Mouse (Mus musculus): Measurements from ENCODE around the gene Med16. TPM values are rescaled to one million over a fixed set of nuclear protein-coding genes. Genes with fewer than 3 reads are reported as not detected.

Med16 gene
- polyA plus RNA-seq, 1 experiment: 15.2 TPM

DNA sequence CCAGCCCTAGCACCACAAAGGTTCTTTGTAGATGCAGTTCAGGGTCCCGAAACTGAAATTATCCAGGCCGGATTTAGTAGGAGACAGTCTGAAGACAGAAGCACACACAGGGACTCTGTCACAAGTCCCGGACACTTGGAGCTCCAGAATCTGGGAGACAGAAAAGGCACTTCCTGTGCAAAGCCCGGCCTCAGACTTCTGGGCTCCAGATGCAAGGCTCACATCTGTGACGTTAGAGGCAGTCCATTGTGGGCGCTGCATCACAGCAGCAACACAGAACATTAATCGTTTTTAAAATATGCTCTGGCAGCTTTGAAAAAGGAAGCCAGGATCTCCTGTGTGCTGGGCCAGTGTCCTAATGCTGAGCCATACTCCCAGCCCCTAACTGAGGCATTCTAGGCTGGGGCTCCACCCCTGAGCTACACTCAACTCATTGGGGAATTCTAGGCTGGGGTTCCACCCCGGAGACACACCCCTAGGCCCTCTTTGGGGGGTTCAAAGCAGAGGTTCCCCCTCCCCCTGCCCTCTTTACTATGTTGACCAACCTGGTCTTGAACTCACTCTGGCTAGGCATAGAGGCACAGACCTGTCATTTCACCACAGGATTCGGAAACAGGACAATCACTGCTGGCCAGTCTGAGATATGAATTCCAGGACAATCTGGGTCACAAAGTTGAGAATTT, 56.5 kb downstream of the Med16 start:
- Histone ChIP-seq H3K27ac (ENCODE audit: insufficient read depth, low read length) (peak overlapping the region; percentile 96), H3K4me3 (ENCODE audit: insufficient read depth, low read length) (no peak overlapping the region), H3K4me1 (ENCODE audit: control insufficient read depth, insufficient read depth, low read length) (peaks cover 13% of the 10 kb centered on the region; the same call in 1 of the 2 replicates)
- peak; percentile 51 for TF ChIP-seq POLR2A (IDR thresholded peaks at IDR 0.05; ENCODE audit: low read depth, low read length)
- no peak for TF ChIP-seq CTCF (IDR thresholded peaks at IDR 0.05; ENCODE audit: borderline replicate concordance, insufficient read depth, low read length)

DNA sequence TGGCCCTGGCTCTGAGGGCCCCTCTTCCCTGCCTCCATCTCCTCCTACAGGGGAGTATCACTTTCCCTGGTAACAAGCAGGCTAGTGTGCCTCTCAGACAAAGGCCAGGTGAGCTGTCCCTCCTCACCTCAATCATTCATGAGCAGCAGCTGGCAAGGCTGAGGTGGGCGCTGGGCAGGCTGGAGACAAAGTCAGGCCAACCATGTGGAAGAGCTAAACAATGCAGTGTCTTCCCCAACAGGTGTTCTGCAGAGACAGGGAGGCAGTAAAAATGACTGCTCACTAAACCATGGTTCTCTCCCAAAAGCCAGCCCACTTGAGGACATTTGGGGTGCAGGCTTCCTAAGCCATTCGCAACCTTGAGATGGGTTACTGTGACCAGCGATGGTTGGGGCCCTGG, 57.1 kb downstream of the Med16 start:
- H3K4me1 ChIP-seq (ENCODE audit: control insufficient read depth, insufficient read depth, low read length): peaks cover 13% of the 10 kb centered on the region; the same call in 1 of the 2 replicates
- H3K4me3 ChIP-seq (ENCODE audit: insufficient read depth, low read length): no peak overlapping the region
- TF ChIP-seq POLR2A (IDR thresholded peaks at IDR 0.05; ENCODE audit: low read depth, low read length): no peak
- TF ChIP-seq CTCF (IDR thresholded peaks at IDR 0.05; ENCODE audit: borderline replicate concordance, insufficient read depth, low read length): no peak
- H3K27ac ChIP-seq (ENCODE audit: insufficient read depth, low read length): peak overlapping the region; percentile 96

DNA sequence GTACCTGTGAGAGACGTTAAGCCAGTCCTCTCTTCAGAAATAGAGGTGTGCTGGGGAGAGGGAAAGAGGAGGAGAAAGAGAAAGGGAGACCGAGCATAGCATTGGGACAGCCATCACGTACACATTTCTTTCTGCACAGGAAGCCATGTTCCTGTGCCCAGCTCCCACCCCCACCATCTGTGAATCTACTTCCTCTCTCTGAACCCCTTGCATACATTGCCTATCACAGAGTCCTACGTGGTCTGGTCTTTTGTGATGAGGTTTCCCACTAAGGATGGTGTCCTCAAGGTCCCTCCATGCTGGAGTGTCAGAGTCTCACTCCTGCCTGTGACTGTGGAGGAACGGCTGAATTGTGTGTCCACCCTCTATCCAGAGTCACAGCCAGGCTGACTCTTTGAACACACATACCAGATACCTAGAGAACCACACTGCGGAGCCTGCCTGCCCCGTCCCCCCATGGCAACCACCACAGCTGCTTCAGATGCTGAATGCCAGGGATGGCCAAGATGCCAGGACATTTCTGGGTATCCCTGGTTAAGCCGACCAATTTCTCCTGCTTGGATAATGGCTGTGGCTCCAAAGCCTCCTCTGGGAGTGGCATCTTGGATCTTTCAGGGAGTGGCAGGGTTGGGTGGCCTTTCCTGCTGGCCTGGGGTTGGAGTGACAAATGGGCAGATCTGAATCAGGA, 58.6 kb downstream of the Med16 start:
- Histone ChIP-seq H3K4me1 (ENCODE audit: control insufficient read depth, insufficient read depth, low read length) (peaks cover 13% of the 10 kb centered on the region; the same call in 1 of the 2 replicates), H3K4me3 (ENCODE audit: insufficient read depth, low read length) (no peak overlapping the region), H3K27ac (ENCODE audit: insufficient read depth, low read length) (no peak overlapping the region)
- TF ChIP-seq POLR2A (IDR thresholded peaks at IDR 0.05; ENCODE audit: low read depth, low read length) (no peak), CTCF (IDR thresholded peaks at IDR 0.05; ENCODE audit: borderline replicate concordance, insufficient read depth, low read length) (no peak)

DNA sequence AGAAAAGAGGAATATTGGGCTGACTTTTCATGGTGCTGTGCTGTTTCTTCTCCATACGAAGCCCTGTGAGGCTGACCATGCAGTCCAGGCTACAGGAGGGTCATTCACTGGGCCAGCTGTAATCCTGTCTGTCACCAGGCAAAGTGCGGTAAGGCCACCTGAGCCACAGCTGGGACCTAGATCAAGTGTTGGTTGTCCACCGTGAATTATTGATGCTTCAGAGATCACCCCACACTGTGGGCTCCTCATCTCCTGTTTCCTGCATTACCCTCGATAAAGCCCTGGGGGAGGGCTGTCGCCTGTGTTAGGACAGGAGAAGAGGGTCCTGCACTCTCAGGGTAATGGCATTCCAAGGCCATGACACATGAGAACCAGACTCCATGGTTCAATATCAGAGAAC, 62.2 kb downstream of the Med16 start:
- Histone ChIP-seq H3K4me3 (ENCODE audit: insufficient read depth, low read length) (no peak overlapping the region), H3K4me1 (ENCODE audit: control insufficient read depth, insufficient read depth, low read length) (peaks cover under 1% of the 10 kb centered on the region; the same call in 1 of the 2 replicates), H3K27ac (ENCODE audit: insufficient read depth, low read length) (no peak overlapping the region)
- no peak for TF ChIP-seq POLR2A (IDR thresholded peaks at IDR 0.05; ENCODE audit: low read depth, low read length)
- TF ChIP-seq CTCF (IDR thresholded peaks at IDR 0.05; ENCODE audit: borderline replicate concordance, insufficient read depth, low read length): no peak

Other genes starting within 250 kb of the Med16 start
- not detected in 2 replicates for gene Madcam1, start 244.4 kb downstream of the Med16 start, polyA plus RNA-seq (2011; ENCODE audit: insufficient read length, low read depth, missing spikeins)
- 15.5 and 16.0 TPM in 2 replicates for gene Tpgs1, start 239.6 kb downstream of the Med16 start, polyA plus RNA-seq (2011; ENCODE audit: insufficient read length, low read depth, missing spikeins)
- 117 and 149 TPM in 2 replicates for gene Cdc34, start 226.7 kb downstream of the Med16 start, polyA plus RNA-seq (2011; ENCODE audit: insufficient read length, low read depth, missing spikeins)
- 0.65 TPM in 1 of 2 replicates, not detected in the other for gene Gzmm, start 219.9 kb downstream of the Med16 start, polyA plus RNA-seq (2011; ENCODE audit: insufficient read length, low read depth, missing spikeins)
- gene Bsg, start 204.4 kb downstream of the Med16 start, polyA plus RNA-seq (2011; ENCODE audit: insufficient read length, low read depth, missing spikeins): 766 and 774 TPM in 2 replicates
- 0.91 and 1.9 TPM in 2 replicates for gene Hcn2, start 192.3 kb downstream of the Med16 start, polyA plus RNA-seq (2011; ENCODE audit: insufficient read length, low read depth, missing spikeins)
- gene Polrmt, start 162.3 kb downstream of the Med16 start, polyA plus RNA-seq (2011; ENCODE audit: insufficient read length, low read depth, missing spikeins): 14.9 TPM in 2 replicates
- 0.23 TPM in 1 of 2 replicates, not detected in the other for gene Fgf22, start 153.8 kb downstream of the Med16 start, polyA plus RNA-seq (2011; ENCODE audit: insufficient read length, low read depth, missing spikeins)
- 38.4 and 39.5 TPM in 2 replicates for gene Rnf126, start 142.0 kb downstream of the Med16 start, polyA plus RNA-seq (2011; ENCODE audit: insufficient read length, low read depth, missing spikeins)
- 21.9 and 42.7 TPM in 2 replicates for gene Fstl3, start 131.7 kb downstream of the Med16 start, polyA plus RNA-seq (2011; ENCODE audit: insufficient read length, low read depth, missing spikeins)
- gene Prss57, start 118.0 kb downstream of the Med16 start, polyA plus RNA-seq (2011; ENCODE audit: insufficient read length, low read depth, missing spikeins): not detected in 2 replicates
- 45.2 and 54.0 TPM in 2 replicates for gene Palm, start 115.4 kb downstream of the Med16 start, polyA plus RNA-seq (2011; ENCODE audit: insufficient read length, low read depth, missing spikeins)
- not detected in 2 replicates for gene Misp, start 87.9 kb downstream of the Med16 start, polyA plus RNA-seq (2011; ENCODE audit: insufficient read length, low read depth, missing spikeins)
- 351 and 422 TPM in 2 replicates for gene Ptbp1, start 54.5 kb downstream of the Med16 start, polyA plus RNA-seq (2011; ENCODE audit: insufficient read length, low read depth, missing spikeins)
- gene Prtn3, start 34.4 kb downstream of the Med16 start, polyA plus RNA-seq (2011; ENCODE audit: insufficient read length, low read depth, missing spikeins): not detected in 2 replicates
- gene Plppr3, start 34.3 kb downstream of the Med16 start, polyA plus RNA-seq (2011; ENCODE audit: insufficient read length, low read depth, missing spikeins): 3.1 and 4.9 TPM in 2 replicates
- gene Elane, start 22.7 kb downstream of the Med16 start, polyA plus RNA-seq (2011; ENCODE audit: insufficient read length, low read depth, missing spikeins): not detected in 2 replicates
- gene Cfd, start 18.1 kb downstream of the Med16 start, polyA plus RNA-seq (2011; ENCODE audit: insufficient read length, low read depth, missing spikeins): not detected in 2 replicates
- gene Gm26602, start 1.9 kb upstream of the Med16 start, polyA plus RNA-seq (2011; ENCODE audit: insufficient read length, low read depth, missing spikeins): not detected in 2 replicates
- 0.44 TPM in 1 of 2 replicates, not detected in the other for gene Kiss1r, start 8.0 kb upstream of the Med16 start, polyA plus RNA-seq (2011; ENCODE audit: insufficient read length, low read depth, missing spikeins)
- 66.3 and 86.3 TPM in 2 replicates for gene R3hdm4, start 12.3 kb upstream of the Med16 start, polyA plus RNA-seq (2011; ENCODE audit: insufficient read length, low read depth, missing spikeins)
- 5.2 and 6.0 TPM in 2 replicates for gene Arid3a, start 18.1 kb upstream of the Med16 start, polyA plus RNA-seq (2011; ENCODE audit: insufficient read length, low read depth, missing spikeins)
- gene Wdr18, start 51.2 kb upstream of the Med16 start, polyA plus RNA-seq (2011; ENCODE audit: insufficient read length, low read depth, missing spikeins): 29.2 and 29.3 TPM in 2 replicates
- gene Grin3b, start 61.8 kb upstream of the Med16 start, polyA plus RNA-seq (2011; ENCODE audit: insufficient read length, low read depth, missing spikeins): 0.15 and 0.16 TPM in 2 replicates
- gene Tmem259, start 75.4 kb upstream of the Med16 start, polyA plus RNA-seq (2011; ENCODE audit: insufficient read length, low read depth, missing spikeins): 73.4 and 78.1 TPM in 2 replicates
- 642 and 721 TPM in 2 replicates for gene Cnn2, start 79.7 kb upstream of the Med16 start, polyA plus RNA-seq (2011; ENCODE audit: insufficient read length, low read depth, missing spikeins)
- 3.5 and 4.0 TPM in 2 replicates for gene Abca7, start 87.6 kb upstream of the Med16 start, polyA plus RNA-seq (2011; ENCODE audit: insufficient read length, low read depth, missing spikeins)
- 1.7 and 3.1 TPM in 2 replicates for gene Arhgap45, start 107.7 kb upstream of the Med16 start, polyA plus RNA-seq (2011; ENCODE audit: insufficient read length, low read depth, missing spikeins)
- gene Polr2e, start 130.9 kb upstream of the Med16 start, polyA plus RNA-seq (2011; ENCODE audit: insufficient read length, low read depth, missing spikeins): 46.3 and 61.0 TPM in 2 replicates
- 214 and 217 TPM in 2 replicates for gene Gpx4, start 138.2 kb upstream of the Med16 start, polyA plus RNA-seq (2011; ENCODE audit: insufficient read length, low read depth, missing spikeins)
- gene Sbno2, start 196.6 kb upstream of the Med16 start, polyA plus RNA-seq (2011; ENCODE audit: insufficient read length, low read depth, missing spikeins): 50.7 and 53.5 TPM in 2 replicates
- 80.8 and 91.7 TPM in 2 replicates for gene Stk11, start 206.9 kb upstream of the Med16 start, polyA plus RNA-seq (2011; ENCODE audit: insufficient read length, low read depth, missing spikeins)
- 202 and 250 TPM in 2 replicates for gene Atp5d, start 229.7 kb upstream of the Med16 start, polyA plus RNA-seq (2011; ENCODE audit: insufficient read length, low read depth, missing spikeins)
- gene Cbarp, start 231.9 kb upstream of the Med16 start, polyA plus RNA-seq (2011; ENCODE audit: insufficient read length, low read depth, missing spikeins): 24.1 and 28.4 TPM in 2 replicates
- 101 TPM in 2 replicates for gene Midn, start 239.3 kb upstream of the Med16 start, polyA plus RNA-seq (2011; ENCODE audit: insufficient read length, low read depth, missing spikeins)